Mouse (Mus musculus): Measurements from ENCODE around the gene Atf4. TPM values are rescaled to one million over a fixed set of nuclear protein-coding genes. Genes with fewer than 3 reads are reported as not detected.

The Atf4 gene
- polyA plus RNA-seq, 1 experiment from 2014 or later, result 118 TPM

DNA sequence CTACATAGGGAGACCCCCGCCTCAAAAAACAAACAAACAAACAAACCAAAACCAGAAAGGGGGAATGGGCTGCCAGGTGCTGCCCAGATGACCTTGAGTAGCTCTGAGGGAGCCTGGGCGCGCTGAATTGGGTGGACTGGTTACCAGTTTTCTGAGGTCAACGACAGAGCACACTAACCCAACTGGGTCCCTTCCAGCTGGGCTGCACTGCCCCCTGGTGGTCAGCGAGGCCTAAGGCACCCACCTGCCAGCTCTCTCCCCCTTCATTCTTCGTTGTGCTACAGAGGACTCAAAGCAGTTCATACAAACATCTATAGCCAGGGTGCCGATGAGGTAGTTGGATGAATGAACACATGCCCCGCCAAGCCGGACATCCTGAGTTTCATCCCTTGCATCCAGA is 29.8 kb upstream of the Atf4 start:
- 26% methylated on average over 9 of the region's 9 CpGs for WGBS
- no peak overlapping the region for H3K4me2 ChIP-seq
- no peak overlapping the region for H3K9ac ChIP-seq
- no peak overlapping the region for H3K27ac ChIP-seq
- peaks cover 5% of the 10 kb centered on the region; the same call in 1 of the 2 replicates for H3K4me1 ChIP-seq (replicated peaks)
- no peaks in the 10 kb centered on the region for H3K27me3 ChIP-seq
- ATAC-seq (ENCODE audit: low FRiP score), result no peak
- no peak overlapping the region for H3K4me3 ChIP-seq
- no peaks in the 10 kb centered on the region for H3K36me3 ChIP-seq
- H3K9me3 ChIP-seq, result no peaks in the 10 kb centered on the region

DNA sequence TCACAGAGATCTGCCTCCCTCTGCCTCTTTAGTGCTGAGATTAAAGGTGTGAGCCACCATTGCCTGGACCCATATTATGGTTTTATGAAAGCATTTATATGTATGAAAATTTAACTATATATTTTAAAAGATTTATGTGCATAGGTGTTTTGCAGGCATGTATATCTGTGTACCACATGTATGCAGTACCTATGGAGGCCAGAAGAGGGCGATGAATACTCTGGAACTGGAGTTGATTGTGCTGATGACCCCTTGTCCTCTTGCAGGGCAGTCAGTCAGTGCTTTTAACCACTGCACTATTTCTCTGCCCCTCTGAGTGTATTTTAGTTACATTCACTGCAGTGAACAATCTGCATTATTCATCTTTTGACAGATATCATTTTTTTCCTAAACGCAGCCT is 29.2 kb upstream of the Atf4 start:
- Histone ChIP-seq H3K4me1 (replicated peaks) (peaks cover 5% of the 10 kb centered on the region; the same call in 1 of the 2 replicates), H3K4me2 (no peak overlapping the region), H3K4me3 (no peak overlapping the region), H3K9me3 (no peaks in the 10 kb centered on the region), H3K27ac (no peak overlapping the region), H3K36me3 (no peaks in the 10 kb centered on the region), H3K9ac (no peak overlapping the region), H3K27me3 (no peaks in the 10 kb centered on the region)
- WGBS, result 46% methylated on average over 2 of the region's 2 CpGs
- no peak for ATAC-seq (ENCODE audit: low FRiP score)

DNA sequence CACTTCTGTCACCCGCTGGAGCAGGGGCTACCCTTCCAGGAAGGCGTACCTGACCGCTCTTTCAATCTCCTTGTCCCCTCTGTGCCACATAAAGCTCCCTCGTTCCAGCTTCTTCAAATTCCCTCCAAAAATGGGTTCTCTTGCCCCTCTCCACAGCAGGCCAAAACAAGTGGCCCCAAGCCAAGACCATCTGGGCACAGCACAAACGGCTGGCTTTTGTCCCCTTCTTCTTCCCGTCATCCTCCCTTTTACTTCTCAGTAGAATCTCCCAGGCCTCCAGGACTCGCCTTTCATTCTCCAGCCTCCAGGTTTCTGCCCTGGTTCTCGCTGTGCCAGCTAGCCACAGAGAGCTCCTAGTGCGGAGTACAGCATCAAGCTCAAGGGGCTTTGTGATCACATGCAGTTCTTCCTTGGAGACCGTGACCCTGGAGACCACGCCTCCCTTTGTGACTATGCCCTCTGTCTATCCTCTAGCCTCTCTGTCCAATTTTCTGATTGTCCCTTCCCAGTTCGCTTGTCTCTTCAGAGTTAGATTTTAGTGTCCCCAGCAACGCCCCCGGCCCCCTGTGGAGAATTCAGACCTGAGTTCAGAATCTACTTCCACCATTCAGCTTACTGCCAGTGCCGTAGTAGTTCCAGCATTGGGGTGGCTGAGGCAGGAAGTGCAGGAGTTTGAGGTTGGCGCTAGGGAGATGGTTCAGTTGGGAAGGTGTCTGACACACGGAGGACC is 26.7 kb upstream of the Atf4 start:
- no peaks in the 10 kb centered on the region for H3K36me3 ChIP-seq
- peaks cover 8% of the 10 kb centered on the region; the same call in 1 of the 2 replicates for H3K4me1 ChIP-seq (replicated peaks)
- no peaks in the 10 kb centered on the region for H3K27me3 ChIP-seq
- WGBS, result 57% methylated on average over 17 of the region's 17 CpGs
- H3K4me3 ChIP-seq, result no peak overlapping the region
- no peaks in the 10 kb centered on the region for H3K9me3 ChIP-seq
- ATAC-seq (ENCODE audit: low FRiP score), result no peak
- H3K9ac ChIP-seq, result peak overlapping the region; percentile 43
- 0 out of 2 replicates have a peak overlapping the region, but pooled peaks have one; percentile 4 for H3K27ac ChIP-seq
- no peak overlapping the region for H3K4me2 ChIP-seq

- H3K27me3 ChIP-seq, result no peaks in the 10 kb centered on the region
- H3K9ac ChIP-seq, result no peak overlapping the region
- no peaks in the 10 kb centered on the region for H3K9me3 ChIP-seq
- 34% methylated on average over 2 of the region's 2 CpGs for WGBS
- H3K4me1 ChIP-seq (replicated peaks), result peaks cover 24% of the 10 kb centered on the region
- no peak overlapping the region for H3K4me2 ChIP-seq
- peaks cover 17% of the 10 kb centered on the region for H3K36me3 ChIP-seq
- no peak overlapping the region for H3K4me3 ChIP-seq
- ATAC-seq (ENCODE audit: low FRiP score), result no peak
- no peak overlapping the region for H3K27ac ChIP-seq
Measured at GRCm38 (mm10) chr15:80232331-80232730, 22.7 kb upstream of the Atf4 start.

DNA sequence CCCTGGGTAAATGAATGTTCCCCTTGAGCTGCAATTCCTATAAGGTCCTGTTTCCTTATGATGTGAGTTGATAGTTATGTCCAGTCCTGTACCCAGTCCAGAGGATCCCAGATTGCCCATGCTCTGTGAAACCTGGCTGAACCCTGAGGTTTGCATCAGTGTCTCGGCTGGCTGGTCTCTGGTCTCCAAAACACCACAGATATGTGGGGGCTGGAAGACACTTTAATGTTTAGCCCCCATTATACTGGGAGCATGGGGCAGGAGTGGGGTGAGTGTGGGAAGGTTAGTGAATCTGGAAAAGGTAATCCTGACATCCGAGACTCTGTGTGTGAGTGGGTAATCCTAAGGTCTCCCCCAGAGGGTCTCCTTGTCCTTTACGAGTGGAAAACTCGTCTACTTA is 21.9 kb upstream of the Atf4 start:
- Histone ChIP-seq H3K9ac (no peak overlapping the region), H3K4me2 (peak overlapping the region; percentile 91), H3K4me1 (replicated peaks) (peaks cover 22% of the 10 kb centered on the region), H3K4me3 (no peak overlapping the region), H3K36me3 (peaks cover 22% of the 10 kb centered on the region), H3K27ac (peak overlapping the region; percentile 87), H3K9me3 (no peaks in the 10 kb centered on the region), H3K27me3 (no peaks in the 10 kb centered on the region)
- ATAC-seq (ENCODE audit: low FRiP score), result 0 out of 2 replicates have a peak, but pooled peaks have one; percentile 26
- WGBS, result 65% methylated on average over 4 of the region's 4 CpGs

GRCm38 (mm10) chr15:80233733-80234509 is 21.1 kb upstream of the Atf4 start, which contains the start of gene Mief1:
TSS of gene Mief1 (plus strand) at chr15:80234018.
- H3K4me1 ChIP-seq (replicated peaks), result peaks cover 20% of the 10 kb centered on the region
- H3K9ac ChIP-seq, result peak within 1 kb of the TSS; percentile 92
- H3K4me3 ChIP-seq, result peak within 1 kb of the TSS; percentile 89
- no peaks in the 10 kb centered on the region for H3K27me3 ChIP-seq
- ATAC-seq (ENCODE audit: low FRiP score), result peak; percentile 96
- no peaks in the 10 kb centered on the region for H3K9me3 ChIP-seq
- WGBS, result under 1% methylated on average over 64 of the region's 67 CpGs
- H3K36me3 ChIP-seq, result peaks cover 31% of the 10 kb centered on the region
- peak within 1 kb of the TSS; percentile 91 for H3K4me2 ChIP-seq
- H3K27ac ChIP-seq, result peak within 1 kb of the TSS; percentile 87

- ATAC-seq (ENCODE audit: low FRiP score), result no peak
- Histone ChIP-seq H3K36me3 (peaks cover 40% of the 10 kb centered on the region), H3K4me2 (peak within 1 kb of the TSS; percentile 91), H3K27me3 (no peaks in the 10 kb centered on the region), H3K4me3 (peak within 1 kb of the TSS; percentile 89), H3K9ac (peak within 1 kb of the TSS; percentile 92), H3K9me3 (no peaks in the 10 kb centered on the region), H3K27ac (no peak within 1 kb of the TSS), H3K4me1 (replicated peaks) (peaks cover 20% of the 10 kb centered on the region)
- 96% methylated on average over 9 of the region's 9 CpGs for WGBS
Measured at GRCm38 (mm10) chr15:80235535-80235934, 19.4 kb upstream of the Atf4 start, which contains the start of gene AC140267.1. TSS of gene AC140267.1 (plus strand) at chr15:80235835.

- Histone ChIP-seq H3K4me3 (no peak overlapping the region), H3K27ac (no peak overlapping the region), H3K9me3 (no peaks in the 10 kb centered on the region), H3K9ac (no peak overlapping the region), H3K4me1 (replicated peaks) (no peaks in the 10 kb centered on the region), H3K36me3 (peaks cover 84% of the 10 kb centered on the region), H3K27me3 (no peaks in the 10 kb centered on the region), H3K4me2 (no peak overlapping the region)
- no peak for ATAC-seq (ENCODE audit: low FRiP score)
- 97% methylated on average over 12 of the region's 12 CpGs for WGBS
Measured at GRCm38 (mm10) chr15:80248135-80248534, 6.8 kb upstream of the Atf4 start.

DNA sequence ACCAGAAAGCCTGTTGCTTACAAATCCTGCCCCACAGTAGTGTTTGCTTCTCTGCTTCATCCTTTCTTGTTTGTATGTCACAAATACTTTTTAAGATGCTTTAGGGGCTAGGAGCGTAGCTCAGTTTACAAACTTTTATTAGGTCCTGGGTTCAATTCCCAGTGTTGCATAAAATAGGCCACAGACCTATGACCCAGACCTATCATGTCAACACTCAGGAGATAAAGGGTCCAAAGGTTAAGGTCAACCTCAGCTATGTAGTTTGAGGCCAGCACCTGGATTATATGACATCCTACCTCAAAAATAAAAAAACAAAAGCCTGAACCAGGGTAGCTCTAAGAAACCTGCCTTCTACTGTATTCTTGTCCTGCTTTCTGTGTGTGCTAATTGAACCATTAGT is 6.4 kb upstream of the Atf4 start:
- H3K9ac ChIP-seq, result no peak overlapping the region
- H3K4me2 ChIP-seq, result no peak overlapping the region
- H3K4me3 ChIP-seq, result no peak overlapping the region
- peaks cover 3% of the 10 kb centered on the region; the same call in 1 of the 2 replicates for H3K4me1 ChIP-seq (replicated peaks)
- no peak for ATAC-seq (ENCODE audit: low FRiP score)
- no peaks in the 10 kb centered on the region for H3K9me3 ChIP-seq
- WGBS, result 95% methylated on average over 1 of the region's 1 CpGs
- H3K27ac ChIP-seq, result no peak overlapping the region
- H3K27me3 ChIP-seq, result no peaks in the 10 kb centered on the region
- H3K36me3 ChIP-seq, result peaks cover 80% of the 10 kb centered on the region

GRCm38 (mm10) chr15:80249672-80250071 is 5.3 kb upstream of the Atf4 start:
- H3K9me3 ChIP-seq, result no peaks in the 10 kb centered on the region
- no peak overlapping the region for H3K4me3 ChIP-seq
- H3K9ac ChIP-seq, result no peak overlapping the region
- no peak overlapping the region for H3K27ac ChIP-seq
- H3K4me1 ChIP-seq (replicated peaks), result peaks cover 13% of the 10 kb centered on the region
- ATAC-seq (ENCODE audit: low FRiP score), result no peak
- no peak overlapping the region for H3K4me2 ChIP-seq
- H3K36me3 ChIP-seq, result peaks cover 72% of the 10 kb centered on the region
- WGBS, result 97% methylated on average over 10 of the region's 10 CpGs
- no peaks in the 10 kb centered on the region for H3K27me3 ChIP-seq

GRCm38 (mm10) chr15:80250586-80250985 is 4.4 kb upstream of the Atf4 start:
- 94% methylated on average over 6 of the region's 6 CpGs for WGBS
- Histone ChIP-seq H3K27ac (no peak overlapping the region), H3K4me2 (no peak overlapping the region), H3K4me3 (no peak overlapping the region), H3K36me3 (peaks cover 66% of the 10 kb centered on the region), H3K9ac (no peak overlapping the region), H3K27me3 (no peaks in the 10 kb centered on the region), H3K9me3 (no peaks in the 10 kb centered on the region), H3K4me1 (replicated peaks) (peaks cover 13% of the 10 kb centered on the region)
- ATAC-seq (ENCODE audit: low FRiP score), result no peak

GRCm38 (mm10) chr15:80253530-80253929 is 1.5 kb upstream of the Atf4 start:
- no peak for ATAC-seq (ENCODE audit: low FRiP score)
- peaks cover 62% of the 10 kb centered on the region for H3K36me3 ChIP-seq
- WGBS, result 51% methylated on average over 2 of the region's 2 CpGs
- H3K27ac ChIP-seq, result peak overlapping the region; percentile 100
- no peaks in the 10 kb centered on the region for H3K27me3 ChIP-seq
- peaks cover 36% of the 10 kb centered on the region for H3K4me1 ChIP-seq (replicated peaks)
- no peak overlapping the region for H3K4me3 ChIP-seq
- peak overlapping the region; percentile 87; the same call in 1 of the 2 replicates for H3K9ac ChIP-seq
- 0 out of 2 replicates have a peak overlapping the region, but pooled peaks have one; percentile 99 for H3K4me2 ChIP-seq
- H3K9me3 ChIP-seq, result no peaks in the 10 kb centered on the region
